Mouse (Mus musculus): ENCODE measurements around the gene Otud4. TPM values are rescaled to one million over a fixed set of nuclear protein-coding genes. Genes with fewer than 3 reads are reported as not detected.
A peak's percentile ranks its signal among the peaks of the same experiment; 100 is the strongest.
"Not testable (repeated sequence)": the region's sequence is repeated elsewhere in the genome, so short reads cannot be mapped to it uniquely, and the experiment has no call there.

The Otud4 gene
- polyA plus RNA-seq (2011; ENCODE audit: insufficient read depth, insufficient read length, low replicate concordance, missing spikeins), result 15.0 and 27.5 TPM in 2 replicates

DNA sequence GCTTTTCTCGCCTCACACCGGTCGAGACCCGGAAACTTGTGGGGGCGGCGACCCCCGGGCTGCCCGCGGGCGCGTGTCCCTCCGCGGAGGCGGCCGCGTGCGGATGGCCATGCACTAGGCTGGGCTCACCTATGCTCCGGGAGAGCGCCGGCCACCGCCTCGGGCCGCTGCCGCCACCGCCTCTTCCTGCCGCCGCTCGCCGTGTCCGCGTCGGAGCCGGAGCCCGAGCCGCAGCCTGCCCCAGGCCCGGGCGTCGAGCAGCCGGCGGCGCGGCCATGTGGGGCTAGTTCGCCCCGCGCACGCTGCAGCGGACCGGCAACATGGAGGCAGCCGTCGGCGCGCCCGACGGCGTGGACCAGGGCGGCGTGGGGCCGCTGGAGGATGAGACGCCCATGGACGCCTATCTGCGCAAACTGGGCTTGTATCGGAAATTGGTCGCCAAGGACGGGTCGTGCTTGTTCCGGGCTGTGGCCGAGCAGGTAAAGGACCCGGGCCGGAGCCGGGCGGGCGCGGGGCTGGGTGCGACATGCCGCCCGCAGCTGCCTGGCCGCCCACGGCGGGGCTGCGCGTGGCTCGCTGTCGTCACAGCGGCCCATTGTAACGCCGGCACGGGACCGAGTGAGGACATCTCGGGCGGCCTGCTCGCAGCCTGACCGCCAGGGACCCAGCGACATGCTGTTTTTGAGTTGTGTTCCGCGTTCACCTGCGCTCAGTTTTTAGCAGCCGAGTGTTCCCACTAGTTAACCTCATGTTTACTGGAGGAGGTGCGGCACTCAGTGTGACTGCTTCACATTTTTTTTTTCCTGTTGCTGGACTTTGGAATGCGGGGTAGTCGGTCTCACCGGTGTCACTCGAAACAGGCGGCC is at the start of gene Otud4:
Gene Otud4, plus strand, starts transcription at position 33 of the 866 bp plus-strand sequence.
- H3K4me1 ChIP-seq (ENCODE audit: control insufficient read depth, insufficient read depth, low read length), result peaks cover 2% of the 10 kb centered on the region
- peak; percentile 15; the same call in 1 of the 2 replicates for TF ChIP-seq POLR2A (IDR thresholded peaks at IDR 0.05; ENCODE audit: borderline replicate concordance, control insufficient read depth, low read depth, low read length)
- 0 out of 2 replicates have a peak, but pooled peaks have one; percentile 15 for TF ChIP-seq CTCF (IDR thresholded peaks at IDR 0.05; ENCODE audit: control insufficient read depth, insufficient read depth, low read length)
- H3K4me3 ChIP-seq (replicated peaks; ENCODE audit: control insufficient read depth, low read depth, low read length), result peak within 1 kb of the TSS; percentile 73
- peak within 1 kb of the TSS; percentile 99 for H3K27ac ChIP-seq (ENCODE audit: control insufficient read depth, insufficient read depth, low read depth, low read length, poor library complexity)
- WGBS, result under 1% methylated on average over 103 of the region's 103 CpGs

DNA sequence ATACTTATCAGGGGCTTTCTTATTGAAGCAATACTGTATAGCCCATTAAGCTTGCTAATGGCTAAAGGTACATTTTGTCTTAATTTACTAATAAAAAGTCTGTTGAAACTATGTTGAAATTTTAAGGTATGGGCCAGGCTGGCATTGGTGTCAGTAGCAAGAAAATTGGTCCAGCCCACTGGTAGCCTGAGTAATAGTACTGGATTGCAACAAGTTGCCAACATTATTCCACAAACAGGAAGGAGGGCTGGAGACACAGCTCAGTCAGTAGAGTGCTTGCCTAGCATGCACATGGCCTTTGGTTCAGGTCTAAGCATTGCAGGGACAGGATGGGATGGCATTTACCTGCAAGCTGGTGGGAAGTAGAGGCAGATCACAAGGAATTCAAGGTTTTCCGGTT is 38.5 kb upstream of the Otud4 start:
- no peak for TF ChIP-seq CTCF (IDR thresholded peaks at IDR 0.05; ENCODE audit: control insufficient read depth, insufficient read depth, low read length)
- no peak for TF ChIP-seq POLR2A (IDR thresholded peaks at IDR 0.05; ENCODE audit: borderline replicate concordance, control insufficient read depth, low read depth, low read length)
- Histone ChIP-seq H3K4me1 (ENCODE audit: control insufficient read depth, insufficient read depth, low read length) (no peaks in the 10 kb centered on the region; the same call in 1 of the 2 replicates), H3K27ac (ENCODE audit: control insufficient read depth, insufficient read depth, low read depth, low read length, poor library complexity) (no peak overlapping the region), H3K4me3 (replicated peaks; ENCODE audit: control insufficient read depth, low read depth, low read length) (no peak overlapping the region)
- 81% methylated on average over 1 of the region's 1 CpGs for WGBS

DNA sequence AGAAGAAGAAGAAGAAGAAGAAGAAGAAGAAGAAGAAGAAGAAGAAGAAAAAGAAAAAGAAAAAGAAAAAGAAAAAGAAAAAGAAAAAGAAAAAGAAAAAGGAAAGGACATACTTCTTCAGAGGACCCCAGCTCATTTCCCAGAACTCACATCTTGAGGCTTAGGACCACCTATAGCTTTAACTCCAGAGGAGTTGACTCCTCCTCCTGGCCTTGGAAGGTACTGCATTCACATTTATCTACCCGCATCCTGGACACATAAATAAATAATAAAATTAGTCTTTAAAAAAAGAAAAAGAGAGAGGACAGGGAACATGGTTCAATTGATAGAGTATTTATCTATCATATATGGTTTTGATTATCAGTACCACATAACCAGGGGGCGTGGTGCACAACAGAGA is 36.2 kb upstream of the Otud4 start:
- not testable (repeated sequence) for H3K4me1 ChIP-seq (ENCODE audit: control insufficient read depth, insufficient read depth, low read length); H3K27ac ChIP-seq (ENCODE audit: control insufficient read depth, insufficient read depth, low read depth, low read length, poor library complexity); H3K4me3 ChIP-seq (replicated peaks; ENCODE audit: control insufficient read depth, low read depth, low read length)
- WGBS, result 23% methylated on average over 2 of the region's 2 CpGs

DNA sequence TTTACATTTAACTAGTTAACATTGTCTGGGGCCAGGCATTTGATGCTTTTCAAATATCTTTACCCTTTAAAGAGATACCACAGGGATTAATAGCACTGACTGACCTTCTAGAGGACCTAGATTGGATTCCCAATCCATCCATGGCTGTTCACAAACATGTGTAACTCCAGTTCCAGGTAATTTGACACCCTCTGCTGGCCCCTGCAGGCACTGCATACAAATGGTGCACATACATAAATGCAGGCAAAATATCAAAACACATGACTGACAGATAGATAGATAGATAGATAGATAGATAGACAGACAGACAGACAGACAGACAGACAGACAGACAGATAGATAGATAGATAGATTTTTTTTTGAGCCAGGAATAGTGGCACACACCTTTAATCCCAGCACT is 33.2 kb upstream of the Otud4 start:
- H3K27ac ChIP-seq (ENCODE audit: control insufficient read depth, insufficient read depth, low read depth, low read length, poor library complexity), result no peak overlapping the region
- H3K4me3 ChIP-seq (replicated peaks; ENCODE audit: control insufficient read depth, low read depth, low read length), result no peak overlapping the region
- TF ChIP-seq POLR2A (IDR thresholded peaks at IDR 0.05; ENCODE audit: borderline replicate concordance, control insufficient read depth, low read depth, low read length) (no peak), CTCF (IDR thresholded peaks at IDR 0.05; ENCODE audit: control insufficient read depth, insufficient read depth, low read length) (no peak)
- H3K4me1 ChIP-seq (ENCODE audit: control insufficient read depth, insufficient read depth, low read length), result peaks cover 1% of the 10 kb centered on the region; the same call in 1 of the 2 replicates

DNA sequence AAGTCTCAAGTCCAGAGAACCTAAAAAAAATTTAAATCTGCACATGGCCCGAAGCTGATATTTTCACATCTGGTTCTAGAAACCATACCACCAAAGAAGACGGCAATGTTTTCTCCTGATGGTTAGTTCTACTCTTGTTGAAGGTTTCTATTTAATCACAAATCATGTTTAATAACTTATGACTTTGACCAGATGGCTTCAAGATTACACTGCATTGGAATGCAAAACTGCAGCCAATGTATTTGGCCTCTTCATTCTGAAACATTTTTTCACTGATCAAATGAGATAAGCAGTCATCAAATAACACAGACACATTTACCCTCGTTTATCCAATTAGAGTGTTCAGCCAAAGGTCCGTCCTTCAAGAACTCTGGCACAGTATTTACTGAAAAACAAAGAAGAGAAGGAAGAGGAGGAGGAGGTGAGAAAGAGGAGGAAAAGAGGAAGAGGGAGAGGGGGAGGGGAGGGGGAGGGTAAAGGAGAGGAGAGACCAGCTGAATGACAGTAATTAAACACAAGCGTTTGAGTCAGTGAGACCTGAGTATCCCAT is 32.6 kb upstream of the Otud4 start:
- peaks cover 1% of the 10 kb centered on the region; the same call in 1 of the 2 replicates for H3K4me1 ChIP-seq (ENCODE audit: control insufficient read depth, insufficient read depth, low read length)
- no peak overlapping the region for H3K4me3 ChIP-seq (replicated peaks; ENCODE audit: control insufficient read depth, low read depth, low read length)
- H3K27ac ChIP-seq (ENCODE audit: control insufficient read depth, insufficient read depth, low read depth, low read length, poor library complexity), result no peak overlapping the region
- TF ChIP-seq POLR2A (IDR thresholded peaks at IDR 0.05; ENCODE audit: borderline replicate concordance, control insufficient read depth, low read depth, low read length), result no peak
- no peak for TF ChIP-seq CTCF (IDR thresholded peaks at IDR 0.05; ENCODE audit: control insufficient read depth, insufficient read depth, low read length)
- WGBS, result 80% methylated on average over 5 of the region's 5 CpGs

DNA sequence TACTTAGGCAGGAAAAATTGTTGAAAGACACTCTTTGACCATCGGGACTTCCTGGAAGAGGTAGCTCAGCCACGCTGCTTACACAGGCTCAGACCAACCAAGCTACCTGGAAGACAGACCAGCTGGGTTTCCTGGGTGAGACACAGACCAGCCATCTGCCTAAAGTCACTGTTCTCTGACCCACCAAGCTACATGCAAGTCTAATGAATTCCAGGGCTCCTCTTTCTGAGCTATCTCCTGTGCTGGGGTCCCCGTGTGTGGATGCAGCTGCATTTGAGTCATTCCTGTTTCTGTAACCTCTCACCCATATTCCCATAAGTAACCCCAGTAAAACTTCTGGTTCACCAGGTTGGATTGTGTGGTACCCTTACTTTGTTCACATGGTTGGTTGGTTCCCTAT is 30.7 kb upstream of the Otud4 start:
- TF ChIP-seq POLR2A (IDR thresholded peaks at IDR 0.05; ENCODE audit: borderline replicate concordance, control insufficient read depth, low read depth, low read length) (no peak), CTCF (IDR thresholded peaks at IDR 0.05; ENCODE audit: control insufficient read depth, insufficient read depth, low read length) (no peak)
- no peak overlapping the region for H3K27ac ChIP-seq (ENCODE audit: control insufficient read depth, insufficient read depth, low read depth, low read length, poor library complexity)
- 71% methylated on average over 3 of the region's 3 CpGs for WGBS

DNA sequence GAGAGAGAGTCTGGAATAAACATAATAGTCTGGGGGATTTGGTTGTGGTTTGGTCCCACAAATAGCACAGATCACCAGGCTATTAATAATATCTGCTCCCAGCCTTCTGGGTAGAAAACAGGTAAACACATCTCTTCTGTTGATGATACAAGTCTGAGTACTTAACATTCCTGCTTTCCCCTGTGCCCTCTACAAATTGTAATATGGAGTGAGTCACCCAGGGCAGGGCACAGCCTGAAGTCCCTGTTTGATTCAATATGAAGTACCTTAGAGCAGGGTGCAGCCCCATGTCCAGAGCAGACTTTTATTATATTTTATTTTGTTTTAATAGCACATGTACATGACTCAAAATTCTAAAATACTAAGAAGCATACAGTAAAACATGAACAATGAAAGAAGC is 29.1 kb upstream of the Otud4 start:
- H3K4me1 ChIP-seq (ENCODE audit: control insufficient read depth, insufficient read depth, low read length), result peaks cover 3% of the 10 kb centered on the region
- H3K27ac ChIP-seq (ENCODE audit: control insufficient read depth, insufficient read depth, low read depth, low read length, poor library complexity), result no peak overlapping the region
- TF ChIP-seq POLR2A (IDR thresholded peaks at IDR 0.05; ENCODE audit: borderline replicate concordance, control insufficient read depth, low read depth, low read length) (no peak), CTCF (IDR thresholded peaks at IDR 0.05; ENCODE audit: control insufficient read depth, insufficient read depth, low read length) (no peak)
- no peak overlapping the region for H3K4me3 ChIP-seq (replicated peaks; ENCODE audit: control insufficient read depth, low read depth, low read length)

More for the DNA sequence above, 30.7 kb upstream of the Otud4 start:
- peaks cover 3% of the 10 kb centered on the region for H3K4me1 ChIP-seq (ENCODE audit: control insufficient read depth, insufficient read depth, low read length)
- H3K4me3 ChIP-seq (replicated peaks; ENCODE audit: control insufficient read depth, low read depth, low read length), result no peak overlapping the region

DNA sequence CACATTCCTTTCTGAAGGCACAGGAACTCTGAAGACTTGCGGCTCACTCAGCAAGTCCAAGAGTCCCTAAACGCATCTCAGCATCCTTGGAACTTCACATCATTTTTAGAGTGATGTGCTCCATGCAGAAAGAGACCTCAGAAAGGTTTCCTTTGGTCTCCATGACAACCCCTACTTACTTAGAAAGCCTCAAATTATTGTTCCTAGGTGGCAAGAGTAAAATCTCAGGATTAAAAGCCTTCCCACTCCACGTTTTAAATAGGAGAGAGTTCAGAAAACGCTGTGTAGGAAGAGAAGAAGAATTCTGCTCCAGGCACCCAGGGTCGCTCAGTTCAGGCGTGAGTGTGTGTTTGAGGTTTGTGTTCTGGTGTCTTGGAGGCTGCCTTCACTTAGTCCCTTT is 27.1 kb upstream of the Otud4 start:
- 64% methylated on average over 6 of the region's 6 CpGs for WGBS
- TF ChIP-seq CTCF (IDR thresholded peaks at IDR 0.05; ENCODE audit: control insufficient read depth, insufficient read depth, low read length) (no peak), POLR2A (IDR thresholded peaks at IDR 0.05; ENCODE audit: borderline replicate concordance, control insufficient read depth, low read depth, low read length) (no peak)
- H3K27ac ChIP-seq (ENCODE audit: control insufficient read depth, insufficient read depth, low read depth, low read length, poor library complexity), result no peak overlapping the region
- peaks cover 3% of the 10 kb centered on the region for H3K4me1 ChIP-seq (ENCODE audit: control insufficient read depth, insufficient read depth, low read length)
- H3K4me3 ChIP-seq (replicated peaks; ENCODE audit: control insufficient read depth, low read depth, low read length), result no peak overlapping the region

Measured in bone marrow, adult 2 months (tissue).